Mouse (Mus musculus) neutrophil, adult 5-6 weeks (primary cell): ENCODE results near the gene Cd160. TPM values are rescaled to one million over a fixed set of nuclear protein-coding genes. Genes with fewer than 3 reads are reported as not detected.

Experiments
- ATAC-seq: fragments of 151-379, 151-347 bp; 2 replicates; pipeline ENCODE4 v1.8.0; 2017; ENCODE audit warnings: mild to moderate bottlenecking, moderate TSS enrichment; ENCODE audit not compliant: insufficient number of reproducible peaks, poor library complexity, low FRiP score, severe bottlenecking; ENCODE audit errors: extremely low read depth
- total RNA-seq: library from RNA; stranded (forward); fragments of 200-1000 nt; gene quantifications from 2 replicates; pipeline ENCODE4 v1.2.3, GENCODE M21; 2017

The Cd160 gene
- total RNA-seq, result 0.25 and 1.2 TPM in 2 replicates

GRCm38 (mm10) chr3:96828984-96829383 lies at the start of gene Cd160, which contains the start of gene Pdzk1:
Gene Cd160 (minus strand): TSS chr3:96829351.
Gene Pdzk1 (plus strand): TSS chr3:96829284.
- no peak for ATAC-seq

GRCm38 (mm10) chr3:96874808-96875571 lies 45.8 kb upstream of the Cd160 start:
- no peak for ATAC-seq

- ATAC-seq, result no peak
These were observed 43.4 kb upstream of the Cd160 start for GRCm38 (mm10) chr3:96872501-96872900.

GRCm38 (mm10) chr3:96871070-96871469 lies 41.9 kb upstream of the Cd160 start:
- ATAC-seq, result no peak

- no peak for ATAC-seq
These were observed 41.1 kb upstream of the Cd160 start for GRCm38 (mm10) chr3:96870270-96870669.

- ATAC-seq, result no peak
These were observed 39.9 kb upstream of the Cd160 start for GRCm38 (mm10) chr3:96869091-96869490.

GRCm38 (mm10) chr3:96868566-96868965 lies 39.4 kb upstream of the Cd160 start:
- no peak for ATAC-seq

- ATAC-seq, result no peak
These were observed 38.7 kb upstream of the Cd160 start for GRCm38 (mm10) chr3:96867863-96868262.

GRCm38 (mm10) chr3:96860498-96860897 lies 31.3 kb upstream of the Cd160 start:
- no peak for ATAC-seq

GRCm38 (mm10) chr3:96855833-96856232 lies 26.7 kb upstream of the Cd160 start:
- no peak for ATAC-seq

GRCm38 (mm10) chr3:96854376-96854775 lies 25.2 kb upstream of the Cd160 start:
- no peak for ATAC-seq

- no peak for ATAC-seq
These were observed 23.4 kb upstream of the Cd160 start for GRCm38 (mm10) chr3:96852561-96852960.

GRCm38 (mm10) chr3:96849168-96849727 lies 20.1 kb upstream of the Cd160 start:
- no peak for ATAC-seq

- ATAC-seq, result no peak
These were observed 19.3 kb upstream of the Cd160 start for GRCm38 (mm10) chr3:96848470-96848869.

GRCm38 (mm10) chr3:96847661-96848060 lies 18.5 kb upstream of the Cd160 start:
- no peak for ATAC-seq

GRCm38 (mm10) chr3:96846985-96847384 lies 17.8 kb upstream of the Cd160 start:
- ATAC-seq, result no peak

GRCm38 (mm10) chr3:96845806-96846205 lies 16.7 kb upstream of the Cd160 start:
- ATAC-seq, result no peak

GRCm38 (mm10) chr3:96845191-96845590 lies 16.0 kb upstream of the Cd160 start:
- ATAC-seq, result no peak

GRCm38 (mm10) chr3:96838996-96839645 lies 10.0 kb upstream of the Cd160 start:
- ATAC-seq, result no peak

GRCm38 (mm10) chr3:96836414-96836813 lies 7.3 kb upstream of the Cd160 start:
- no peak for ATAC-seq
